9 mouse cellular contexts compared by ENCODE assay signal in the genomic region with DNA sequence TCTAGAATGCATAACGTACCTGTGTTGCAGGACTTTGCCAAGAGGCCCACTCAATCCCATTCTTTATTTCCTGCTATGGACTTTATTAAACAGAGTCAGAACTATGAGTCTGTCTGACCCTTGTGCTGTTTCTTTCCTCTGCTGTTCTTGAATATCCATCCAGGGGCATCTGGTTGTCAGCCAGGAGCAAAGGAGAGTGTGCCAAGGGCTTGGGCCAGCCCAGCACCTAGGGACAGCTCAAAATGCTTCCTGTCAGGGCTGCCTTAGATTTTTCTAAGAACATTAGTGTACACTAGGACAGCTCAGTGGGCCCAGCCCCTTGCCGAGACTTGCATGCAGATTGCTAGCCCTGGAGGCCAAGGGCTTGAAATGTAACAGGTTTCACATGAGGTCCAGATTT. TPM values are rescaled to one million over a fixed set of nuclear protein-coding genes. Genes with fewer than 3 reads are reported as not detected.
DNase-seq lines count a peak whose midpoint lies in the region; ATAC-seq and TF ChIP-seq lines count a peak whose summit lies in the region.
"Had no signal": no experiment of that assay in that cellular context is flagged by ENCODE, and none has a peak within 500 bp of the region (broad histone marks: within the 10 kb centered on the region; RNA-seq: fewer than 3 reads in every experiment).

No protein-coding gene starts in this region.

- peak overlapping the region; percentile 52 for H3K27ac ChIP-seq in heart, adult 2 months
- no peak overlapping the region for H3K27ac ChIP-seq in heart, embryonic 12.5 days (ENCODE audit: poor library complexity, severe bottlenecking)
- 0 out of 2 replicates have a peak overlapping the region, but pooled peaks have one; percentile 2 for H3K27ac ChIP-seq in heart, embryonic 15.5 days

- DNase-seq in heart, adult 2 months = peak; percentile 58 to 61
- DNase-seq in MN1 (ENCODE audit: low spot score) = peak; percentile 16
- DNase-seq in cerebellum, adult 18-20 months = peak; percentile 62 to 69
- no peak for DNase-seq in left cerebral cortex, postnatal 25 days (ENCODE audit: low spot score in 2 of 2)
- DNase-seq in natural killer cell, adult 2 months (ENCODE audit: low spot score in 2 of 2) = no peak
- no peak for DNase-seq in ovary, postnatal 10 days (ENCODE audit: low spot score)

- intact Hi-C loops in heart, adult 2 months (cut with DNase I) = no loop called here
- intact Hi-C loops in left cerebral cortex, postnatal 25 days (cut with DNase I) = no loop called here

- H3K4me3 ChIP-seq in heart, adult 2 months = no peak overlapping the region
- no peak overlapping the region for H3K4me3 ChIP-seq in heart, embryonic 12.5 days
- H3K4me3 ChIP-seq in heart, embryonic 15.5 days = no peak overlapping the region

- ATAC-seq in heart, embryonic 12.5 days (ENCODE audit: insufficient number of reproducible peaks, low FRiP score) = no peak
- no peak for ATAC-seq in heart, embryonic 15.5 days (replicated peaks; ENCODE audit: insufficient number of reproducible peaks, insufficient read depth, low FRiP score, low read depth)
- ATAC-seq: activated CD4-positive, CD25-positive, alpha-beta regulatory T cell, adult 4 months had no signal

- no peaks in the 10 kb centered on the region for H3K27me3 ChIP-seq in heart, adult 2 months (ENCODE audit: control insufficient read depth, insufficient read depth, low read length)
- H3K27me3 ChIP-seq in heart, embryonic 12.5 days (replicated peaks) = no peaks in the 10 kb centered on the region
- no peaks in the 10 kb centered on the region for H3K27me3 ChIP-seq in heart, embryonic 15.5 days

- TF ChIP-seq CTCF in heart, adult 2 months (IDR thresholded peaks at IDR 0.05) = no peak

- no peak for TF ChIP-seq EP300 in heart, adult 2 months (IDR thresholded peaks at IDR 0.05; ENCODE audit: insufficient read depth, low read depth, low read length)

- H3K36me3 ChIP-seq in heart, adult 2 months (ENCODE audit: control insufficient read depth, insufficient read depth, low read length) = peaks cover 11% of the 10 kb centered on the region
- 0 out of 2 replicates have a peak, but pooled peaks cover 4% of the 10 kb centered on the region for H3K36me3 ChIP-seq in heart, embryonic 12.5 days
- no peaks in the 10 kb centered on the region for H3K36me3 ChIP-seq in heart, embryonic 15.5 days

- WGBS in heart, adult 2 months = 25% methylated on average over 2 of the region's 2 CpGs
- WGBS in heart, embryonic 12.5 days = 80% methylated on average over 2 of the region's 2 CpGs
- WGBS in heart, embryonic 15.5 days = 79% methylated on average over 2 of the region's 2 CpGs

- H3K9ac ChIP-seq in heart, adult 2 months (ENCODE audit: low read depth, low read length) = 0 out of 2 replicates have a peak overlapping the region, but pooled peaks have one; percentile 13
- H3K9ac ChIP-seq in heart, embryonic 12.5 days = no peak overlapping the region; the same call in 1 of the 2 replicates
- no peak overlapping the region for H3K9ac ChIP-seq in heart, embryonic 15.5 days

- no peak for TF ChIP-seq POLR2A in heart, adult 2 months (IDR thresholded peaks at IDR 0.05; ENCODE audit: insufficient read depth, low read depth, low read length)

- H3K4me1 ChIP-seq in heart, adult 2 months (ENCODE audit: control insufficient read depth, insufficient read depth, low read length) = peaks cover 32% of the 10 kb centered on the region
- peaks cover 52% of the 10 kb centered on the region for H3K4me1 ChIP-seq in heart, embryonic 12.5 days (replicated peaks)
- H3K4me1 ChIP-seq in heart, embryonic 15.5 days (replicated peaks) = peaks cover 51% of the 10 kb centered on the region

- H3K4me2 ChIP-seq in heart, embryonic 12.5 days = no peak overlapping the region
- no peak overlapping the region for H3K4me2 ChIP-seq in heart, embryonic 15.5 days

- peaks cover 9% of the 10 kb centered on the region for H3K79me2 ChIP-seq in heart, adult 2 months (replicated peaks; ENCODE audit: control insufficient read depth, insufficient read depth, low read length)

- no peaks in the 10 kb centered on the region for H3K9me3 ChIP-seq in heart, embryonic 12.5 days (replicated peaks)
- H3K9me3 ChIP-seq in heart, embryonic 15.5 days (replicated peaks) = no peaks in the 10 kb centered on the region

RNA-seq across cellular contexts. Expression of gene Dnm2, which starts 3.1 kb away (rescaled TPM):
- total RNA-seq in heart, adult 2 months (2021) = 10 to 100 TPM; 63.9 to 64.8 TPM
- polyA plus RNA-seq in heart, adult 2 months (2012; rRNA removed) = 52.1 and 68.2 TPM in 2 replicates
- polyA plus RNA-seq in heart, embryonic 12.5 days (2016; fragmentation: Nextera tagmentation; extraction: Ambion mirVana) = 83.8 and 87.2 TPM in 2 replicates
- 60.0 and 73.6 TPM in 2 replicates for polyA plus RNA-seq in heart, embryonic 15.5 days (2015; fragmentation: Nextera tagmentation; extraction: Ambion mirVana)
- 10 to 100 TPM; 55.5 to 63.4 TPM for total RNA-seq in left cerebral cortex, postnatal 25 days (2021)

RNA-seq across cellular contexts. Expression of gene Qtrt1, which starts 16.1 kb away (rescaled TPM):
- total RNA-seq in heart, adult 2 months (2021) = 1 to 10 TPM; 8.3 to 8.5 TPM
- 19.2 and 20.8 TPM in 2 replicates for polyA plus RNA-seq in heart, adult 2 months (2012; rRNA removed)
- 23.0 and 25.4 TPM in 2 replicates for polyA plus RNA-seq in heart, embryonic 12.5 days (2016; fragmentation: Nextera tagmentation; extraction: Ambion mirVana)
- polyA plus RNA-seq in heart, embryonic 15.5 days (2015; fragmentation: Nextera tagmentation; extraction: Ambion mirVana) = 23.8 and 28.1 TPM in 2 replicates
- 10 to 100 TPM; 22.2 to 30.7 TPM for total RNA-seq in left cerebral cortex, postnatal 25 days (2021)

Comparison
In these comparisons a context has a peak if more than half of its experiments do, and no peak if none do; other contexts are left out.
1. DNase-seq: peak in heart, adult 2 months (2 of 2), MN1 (single experiment) and cerebellum, adult 18-20 months (2 of 2); none in left cerebral cortex, postnatal 25 days (0 of 2), natural killer cell, adult 2 months (0 of 2) and ovary, postnatal 10 days (single experiment).